Mouse (Mus musculus) lung, adult 2 months (tissue): ENCODE measurements around the gene Cmss1.

Experiments
- CTCF ChIP-seq: fragments of 200-500 bp; IDR thresholded peaks from 2 replicates; pipeline ENCODE4 v1.5.1; 2011; ENCODE audit warnings: mild to moderate bottlenecking, low read length, control low read depth; ENCODE audit not compliant: insufficient read depth
- POLR2A ChIP-seq: fragments of 200-500 bp; IDR thresholded peaks from 2 replicates; pipeline ENCODE4 v1.6.1; 2011; ENCODE audit warnings: low read depth, mild to moderate bottlenecking, control low read depth, low read length, borderline replicate concordance; ENCODE audit errors: extremely low read depth

- TF ChIP-seq CTCF (no peak), POLR2A (no peak)
These were observed 41.9 kb downstream of the Cmss1 start for GRCm38 (mm10) chr16:57564807-57565206.
